Mouse (Mus musculus) layer of hippocampus, postnatal 14 days (tissue): ENCODE data around the gene Rlim. TPM values are rescaled to one million over a fixed set of nuclear protein-coding genes. Genes with fewer than 3 reads are reported as not detected.

Source experiments
- total RNA-seq, 2 experiments: library from RNA; stranded (reverse); gene quantifications; 2 replicates each; pipeline ENCODE4 v1.2.3; 2021

Gene Rlim
- total RNA-seq, 2 experiments from 2014 or later, result 47.6 to 54.1 TPM

Other genes with a start within 250 kb of the Rlim start
- gene Slc16a2, start 159.3 kb downstream of the Rlim start, total RNA-seq, result 10 to 100 TPM; 65.9 to 76.3 TPM
- 10 to 100 TPM; 41.5 to 43.6 TPM for gene Nexmif, start 219.9 kb upstream of the Rlim start, total RNA-seq